Mouse (Mus musculus): ENCODE measurements around the gene Gtf2f2.

The Gtf2f2 gene

GRCm38 (mm10) chr14:75863549-75864409, 146.9 kb downstream of the Gtf2f2 start:
- peak in 1 of 2 experiments; percentile 10 for DNase-seq (ENCODE audit: low spot score in 2 of 2)

GRCm38 (mm10) chr14:75862701-75863100, 148.0 kb downstream of the Gtf2f2 start:
- no peak for DNase-seq (ENCODE audit: low spot score in 2 of 2)

GRCm38 (mm10) chr14:75859619-75860018, 151.0 kb downstream of the Gtf2f2 start:
- DNase-seq (ENCODE audit: low spot score in 2 of 2): no peak

- DNase-seq (ENCODE audit: low spot score in 2 of 2): no peak
Measured at GRCm38 (mm10) chr14:75858181-75858580, 152.5 kb downstream of the Gtf2f2 start.

GRCm38 (mm10) chr14:75855263-75855992, 155.2 kb downstream of the Gtf2f2 start:
- DNase-seq (ENCODE audit: low spot score in 2 of 2): no peak

- no peak for DNase-seq (ENCODE audit: low spot score in 2 of 2)
Measured at GRCm38 (mm10) chr14:75852016-75852415, 158.6 kb downstream of the Gtf2f2 start.

GRCm38 (mm10) chr14:75850819-75851218, 159.8 kb downstream of the Gtf2f2 start:
- DNase-seq (ENCODE audit: low spot score in 2 of 2): no peak

GRCm38 (mm10) chr14:75849842-75850568, 160.7 kb downstream of the Gtf2f2 start:
- DNase-seq (ENCODE audit: low spot score in 2 of 2): no peak

- DNase-seq (ENCODE audit: low spot score in 2 of 2): no peak
Measured at GRCm38 (mm10) chr14:75849236-75849635, 161.4 kb downstream of the Gtf2f2 start.

GRCm38 (mm10) chr14:75848482-75848881, 162.2 kb downstream of the Gtf2f2 start:
- no peak for DNase-seq (ENCODE audit: low spot score in 2 of 2)

GRCm38 (mm10) chr14:75847669-75848068, 163.0 kb downstream of the Gtf2f2 start:
- no peak for DNase-seq (ENCODE audit: low spot score in 2 of 2)

Data from natural killer cell, adult 2 months (primary cell).